Mouse (Mus musculus) left cerebral cortex, postnatal 25 days (tissue): ENCODE results near the gene Slc25a23. TPM values are rescaled to one million over a fixed set of nuclear protein-coding genes. Genes with fewer than 3 reads are reported as not detected.

ENCODE experiments used
- DNase-seq, 2 experiments: peaks; one replicate each; pipeline ENCODE4 v3.0.0; 2022; ENCODE audit warnings: low spot score in 2 of 2, mixed read lengths in 1 of 2
- intact Hi-C: fragments of 180-260 bp; cut with DNase I; formaldehyde crosslinking; loops from one replicate; pipeline ENCODE4 v1.15.1; 2025
- total RNA-seq, 2 experiments: library from RNA; stranded (reverse); gene quantifications; 2 replicates each; pipeline ENCODE4 v1.2.3; 2021

Slc25a23 gene
- total RNA-seq, 2 experiments from 2014 or later, result 338 to 348 TPM

DNA sequence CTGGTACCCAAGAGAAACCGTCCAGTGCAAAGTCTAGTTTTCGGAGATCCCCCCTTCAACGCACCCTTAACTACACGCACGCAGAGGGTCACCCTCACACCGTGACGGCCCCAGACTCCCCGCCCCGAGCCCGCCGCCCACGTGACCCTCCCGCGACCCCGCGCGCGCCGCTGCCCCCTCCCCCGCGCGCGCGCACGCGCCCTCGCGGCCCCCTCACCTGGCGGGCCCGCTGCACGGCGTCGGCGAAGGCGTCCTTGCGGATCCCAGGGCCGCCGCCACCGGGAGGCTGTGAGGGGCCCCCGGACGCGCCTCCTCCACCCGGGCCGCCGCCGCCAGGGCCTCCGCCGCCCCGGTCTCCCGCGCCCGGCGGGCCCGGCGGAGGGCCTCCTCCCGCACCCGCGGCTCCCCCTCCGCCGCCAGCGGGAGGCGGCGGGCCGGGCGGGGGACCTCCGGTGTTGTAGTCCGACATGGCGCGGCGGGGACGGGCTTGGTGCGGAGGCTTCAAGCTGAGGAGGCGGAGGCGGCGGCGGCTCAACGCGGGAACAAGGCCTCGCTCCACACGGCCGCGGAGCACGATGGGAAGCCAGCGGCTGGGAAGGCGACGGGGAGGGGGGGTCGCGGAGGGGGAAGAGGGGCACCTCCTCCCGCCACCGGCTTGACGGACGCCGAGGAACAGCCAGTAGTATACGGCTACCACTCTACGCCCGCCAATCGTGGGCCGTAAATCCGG, 28.6 kb downstream of the Slc25a23 start, which contains the start of gene Khsrp:
Gene Khsrp, minus strand, starts transcription at position 592 of the 730 bp plus-strand sequence.
- peak in 1 of 2 experiments; percentile 28 for DNase-seq
- intact Hi-C loops, result loop anchor here (1.0 kb wide), 1 partner anchor 28 kb away; the partner anchor contains the start of genes Crb3 and Slc25a23

DNA sequence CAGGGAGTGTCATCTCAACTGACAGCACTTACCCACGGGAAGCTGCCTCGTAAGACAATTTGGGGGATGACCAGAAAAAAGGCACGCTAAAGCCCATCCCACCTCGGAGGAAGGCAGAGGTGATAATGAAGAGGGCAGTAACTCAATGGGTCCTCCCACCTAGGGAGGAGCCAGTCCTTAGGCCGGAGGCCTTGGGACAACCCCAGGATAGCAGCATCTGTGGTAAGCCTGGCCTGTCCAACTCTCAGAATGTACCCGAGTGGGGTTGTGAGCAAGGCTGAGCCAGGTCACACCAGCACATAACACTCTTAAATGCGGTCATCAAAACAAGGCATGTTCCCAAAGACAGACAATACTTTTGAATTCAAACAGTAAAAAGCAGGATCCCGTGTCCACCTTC, 30.0 kb downstream of the Slc25a23 start:
- DNase-seq, result no peak
- intact Hi-C loops, result no loop called here

DNA sequence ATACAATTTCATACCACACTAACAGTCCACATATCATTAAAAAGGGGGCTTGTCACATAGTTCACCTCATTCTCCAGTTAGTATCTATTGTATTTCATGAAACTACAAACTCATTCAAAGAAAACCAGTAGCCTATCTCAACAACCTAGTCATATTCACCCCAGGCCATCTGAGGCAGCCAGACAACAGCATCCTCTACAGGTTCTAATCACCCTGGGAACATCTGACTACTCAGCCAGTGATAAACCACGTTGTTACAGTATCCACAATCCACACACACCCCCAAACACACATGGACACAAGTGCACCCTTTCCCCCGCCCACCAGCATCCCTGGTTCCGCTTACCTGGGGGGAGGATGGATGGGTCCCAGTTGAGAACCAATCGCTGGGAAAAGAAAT, 32.2 kb downstream of the Slc25a23 start:
- intact Hi-C loops, result no loop called here
- DNase-seq, result no peak

DNA sequence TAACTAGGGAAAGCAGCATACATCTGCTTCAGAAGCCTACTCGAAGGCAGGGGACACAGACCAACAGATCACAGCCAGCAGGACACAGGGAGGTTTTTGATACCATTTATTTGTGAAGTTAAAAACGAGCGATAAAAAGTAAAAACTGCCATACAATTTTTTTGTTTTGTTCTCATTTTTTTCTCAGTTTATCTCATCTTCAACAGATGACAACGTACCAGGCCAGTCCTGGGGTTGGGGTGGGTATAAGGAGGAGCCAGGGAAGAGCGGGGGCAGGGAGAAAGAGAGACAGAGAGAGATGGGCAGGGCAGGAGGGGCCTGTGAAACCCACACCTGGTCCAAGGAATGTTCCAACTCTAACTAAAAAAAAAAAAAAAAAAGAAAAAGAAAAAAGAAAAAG, 38.7 kb downstream of the Slc25a23 start:
- intact Hi-C loops, result no loop called here
- no peak for DNase-seq

DNA sequence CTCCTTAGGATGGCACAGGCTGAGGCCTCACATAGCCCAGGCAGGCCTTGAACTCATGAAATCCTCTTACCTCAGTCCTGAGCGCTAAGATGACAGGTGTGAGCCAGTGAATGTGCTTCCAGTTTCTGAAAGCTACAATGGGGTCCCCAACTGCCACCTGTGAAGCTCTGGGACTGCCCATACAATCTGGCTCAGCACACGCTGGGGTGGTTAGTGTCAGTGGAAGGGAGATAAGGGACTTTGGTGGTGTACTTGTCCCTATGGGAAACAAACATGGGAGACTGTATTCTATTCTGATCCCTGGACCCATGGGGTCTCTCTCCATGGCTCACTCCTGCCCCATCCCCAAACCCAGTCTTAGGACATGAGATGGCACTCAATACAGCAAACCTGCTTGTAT, 40.0 kb downstream of the Slc25a23 start:
- intact Hi-C loops, result no loop called here
- no peak for DNase-seq

DNA sequence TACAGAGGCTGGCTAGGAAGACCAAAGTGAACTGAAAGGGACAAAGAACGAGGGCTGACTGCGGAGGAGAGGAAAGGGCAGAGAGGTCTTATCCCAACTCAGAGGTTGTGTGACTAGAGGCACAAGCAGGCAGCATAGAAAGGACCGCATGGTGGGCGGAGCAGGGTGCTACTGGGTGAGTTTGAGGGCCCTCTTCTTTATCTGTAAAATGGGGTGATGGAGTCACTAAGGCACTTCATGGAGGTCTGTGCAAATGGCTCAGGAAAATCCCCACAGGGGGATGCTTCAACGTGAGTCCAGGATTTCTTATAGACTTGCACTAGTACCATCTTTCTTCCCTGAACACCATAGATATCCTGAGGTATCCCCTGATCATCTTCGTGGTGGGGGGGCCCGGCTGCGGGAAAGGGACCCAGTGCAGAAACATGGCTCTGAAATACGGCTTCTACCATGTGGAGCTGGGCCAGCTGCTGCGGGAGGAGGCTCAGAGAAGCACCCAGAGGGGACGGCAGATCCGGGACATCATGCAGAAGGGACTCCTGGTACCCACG, 47.3 kb downstream of the Slc25a23 start:
- DNase-seq, result no peak
- intact Hi-C loops, result no loop called here

DNA sequence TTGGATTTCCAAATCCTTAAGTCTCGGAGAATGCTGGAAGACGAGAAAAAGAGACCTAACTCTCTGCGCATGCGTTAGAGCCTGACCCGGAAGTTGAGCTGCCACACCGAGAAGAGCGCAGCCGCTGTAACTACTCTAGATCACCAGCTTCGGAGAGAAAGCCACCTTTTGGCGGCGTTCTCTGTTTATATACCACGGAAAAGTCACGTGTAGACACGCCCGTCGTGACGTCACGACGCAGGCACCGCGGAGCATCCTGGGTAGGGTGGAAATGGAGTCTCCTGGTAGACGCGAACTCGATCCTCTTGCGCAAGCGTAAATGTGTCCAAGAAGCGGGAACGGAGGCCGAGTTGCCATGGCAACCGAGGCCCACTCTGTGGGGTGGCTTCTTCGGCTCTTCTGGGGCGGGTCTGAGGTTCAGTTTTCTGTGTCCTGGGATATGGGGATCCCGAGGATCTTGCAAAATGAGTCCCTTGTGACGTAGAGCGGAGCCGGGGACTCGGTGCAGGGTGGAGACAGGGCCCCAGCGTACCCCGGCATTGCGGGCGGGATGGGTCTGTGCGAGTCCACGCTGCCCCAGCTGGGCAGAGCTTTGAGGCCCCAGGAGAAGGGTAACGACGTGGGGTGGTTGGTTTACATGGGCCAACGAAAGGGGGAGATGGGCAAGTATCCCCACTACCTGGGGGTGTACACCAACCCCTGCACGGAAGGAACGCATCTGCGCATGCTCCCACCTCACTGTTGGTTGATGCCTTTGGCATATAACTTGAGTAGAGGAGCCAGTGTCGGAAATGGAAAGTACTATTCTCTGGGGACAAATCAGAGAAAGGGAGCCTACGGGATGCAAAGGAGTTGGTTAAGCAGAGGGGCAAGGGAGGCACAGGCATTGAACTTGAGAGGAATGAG, 48.2 kb downstream of the Slc25a23 start, which contains the start of the genes Gtf2f1 and Gm17949:
Gene Gtf2f1, minus strand, starts transcription at position 53 of the 906 bp plus-strand sequence.
Gene Gm17949, plus strand, starts transcription at position 234 of the 906 bp plus-strand sequence.
- peak; percentile 95 to 99 for DNase-seq
- intact Hi-C loops, result loop anchor here (1.0 kb wide), 3 partner anchors 14 to 48 kb away; partner anchors contain the start of genes Alkbh7, Clpp, Crb3 and Slc25a23

DNA sequence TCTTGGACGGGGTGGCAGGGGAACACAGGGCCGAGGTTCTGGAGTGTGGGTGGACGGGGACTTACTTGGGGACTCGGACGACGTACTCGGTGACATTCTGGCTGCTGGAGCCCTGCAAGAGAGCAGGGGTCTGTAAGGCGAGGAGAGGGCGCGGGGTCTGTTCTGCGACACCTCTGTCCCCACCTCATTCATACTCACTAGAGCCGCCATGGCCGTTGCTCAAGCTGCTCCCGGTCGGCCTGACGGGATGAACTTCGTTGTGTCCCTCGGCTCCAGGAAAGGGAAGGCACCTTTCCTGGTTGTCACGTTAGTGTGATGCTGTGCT, 48.8 kb downstream of the Slc25a23 start:
- intact Hi-C loops, result loop anchor here (1.0 kb wide), 3 partner anchors 14 to 48 kb away; partner anchors contain the start of genes Alkbh7, Clpp, Crb3 and Slc25a23
- DNase-seq, result no peak

DNA sequence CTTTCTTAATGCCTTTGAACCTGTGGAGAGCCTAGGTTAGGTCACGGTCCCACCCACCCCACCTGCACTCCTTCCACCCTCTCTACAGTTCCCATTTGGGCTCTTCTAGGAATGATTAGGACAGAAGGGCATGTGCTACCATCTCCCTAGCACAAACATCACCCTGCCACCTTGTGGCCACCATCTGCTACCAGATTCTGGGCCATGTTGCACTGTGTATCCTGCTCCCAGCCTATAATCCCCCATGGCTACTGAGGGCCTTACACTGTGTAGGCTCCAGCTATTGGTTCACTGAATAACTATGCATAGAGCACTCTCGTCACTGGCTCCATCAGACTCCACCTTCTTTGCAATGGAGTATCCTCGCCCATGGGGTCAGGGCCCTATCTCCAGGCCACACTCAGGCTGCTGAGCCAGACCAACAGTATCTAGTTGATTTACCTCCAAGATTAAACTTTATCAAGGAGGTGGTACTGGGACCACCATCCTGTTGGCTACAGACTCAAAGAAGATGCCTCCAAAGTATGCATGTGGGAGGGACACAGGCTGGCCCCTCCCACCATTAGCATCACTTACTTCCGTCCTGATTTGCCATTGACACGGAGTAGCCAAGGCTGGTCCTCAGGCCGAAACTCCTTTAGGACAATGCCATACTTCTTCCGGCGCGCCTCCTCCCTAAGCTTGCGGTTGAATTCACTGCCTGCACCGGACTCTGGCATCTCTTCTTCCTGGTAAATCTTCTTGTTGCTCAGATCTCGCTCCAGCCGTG, 52.3 kb downstream of the Slc25a23 start:
- intact Hi-C loops, result no loop called here

DNA sequence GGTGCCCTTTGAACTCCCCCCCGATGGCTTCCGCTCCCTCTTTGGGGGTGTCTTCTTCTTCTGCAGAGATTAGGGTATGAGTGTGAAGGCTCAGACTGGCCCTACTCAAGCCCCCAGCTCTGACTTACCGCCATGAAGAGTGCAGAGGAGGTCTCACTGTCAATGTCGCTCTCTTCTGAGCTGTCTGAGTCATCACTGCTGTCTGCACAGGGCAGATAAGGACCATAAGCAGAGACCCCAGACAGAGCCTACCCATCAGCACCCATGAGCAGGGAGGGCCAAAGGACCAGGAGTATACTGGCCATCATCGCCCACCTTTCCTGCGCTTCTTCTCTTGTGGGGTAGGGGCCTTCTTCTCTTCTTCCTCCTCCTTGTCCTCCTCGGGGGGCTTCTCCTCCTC, 55.7 kb downstream of the Slc25a23 start:
- intact Hi-C loops, result no loop called here
- DNase-seq, result no peak

More for the DNA sequence above, 52.3 kb downstream of the Slc25a23 start:
- no peak for DNase-seq

DNA sequence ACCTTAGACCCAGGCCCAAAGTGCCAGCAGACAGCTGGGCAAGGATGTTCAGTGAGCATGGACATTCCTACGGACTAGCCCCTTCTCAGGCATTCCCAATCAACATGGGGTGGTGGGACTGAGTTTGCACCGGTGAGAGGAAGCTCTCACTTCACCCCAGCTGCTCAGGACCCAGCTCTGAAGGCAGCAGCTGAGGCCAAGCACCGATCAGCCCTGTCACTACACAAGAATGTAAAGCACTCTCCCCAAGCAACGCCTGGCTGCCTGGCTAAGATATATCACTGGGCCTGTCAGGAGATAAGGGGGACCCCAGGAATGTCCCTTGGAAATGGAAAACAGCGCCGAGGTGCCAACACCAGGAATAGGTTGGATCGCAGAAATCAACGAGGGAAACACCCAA, 58.4 kb downstream of the Slc25a23 start:
- intact Hi-C loops, result no loop called here
- no peak for DNase-seq

DNA sequence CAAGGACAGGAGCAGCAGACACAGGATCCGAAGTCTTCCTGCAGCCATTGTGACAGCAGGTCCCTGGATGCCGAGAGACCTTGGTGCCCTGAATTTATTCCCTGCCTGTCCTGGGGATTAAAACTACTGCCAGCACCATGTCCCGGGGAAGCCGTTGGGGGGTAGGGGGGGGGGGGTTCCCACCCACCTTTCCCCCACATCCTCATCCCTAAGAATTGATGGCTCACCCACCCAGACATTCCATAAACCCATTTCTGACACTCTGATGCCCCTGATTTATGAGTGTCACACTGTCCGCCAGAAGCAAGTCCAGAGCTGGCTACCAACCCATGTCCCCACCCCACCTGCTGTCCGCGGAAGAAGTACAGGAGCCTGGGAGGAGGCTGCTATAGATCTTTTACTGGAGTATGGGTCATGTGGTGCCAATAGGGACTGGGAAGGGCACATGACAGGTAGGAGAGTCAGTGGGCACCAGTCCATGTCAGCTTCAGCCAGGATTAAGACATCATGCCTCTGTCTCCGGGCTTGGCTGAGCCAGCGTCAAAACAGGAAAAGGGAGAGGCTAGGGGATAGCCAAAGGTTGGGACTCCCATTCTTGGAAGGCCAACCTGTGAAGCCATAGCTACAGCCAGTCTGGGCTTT, 59.6 kb downstream of the Slc25a23 start, which contains the start of gene Pspn:
Gene Pspn, minus strand, starts transcription at position 51 of the 642 bp plus-strand sequence.
- intact Hi-C loops, result loop anchor here (5.0 kb wide), 2 partner anchors 103 to 167 kb away; no protein-coding TSS in a partner anchor

DNA sequence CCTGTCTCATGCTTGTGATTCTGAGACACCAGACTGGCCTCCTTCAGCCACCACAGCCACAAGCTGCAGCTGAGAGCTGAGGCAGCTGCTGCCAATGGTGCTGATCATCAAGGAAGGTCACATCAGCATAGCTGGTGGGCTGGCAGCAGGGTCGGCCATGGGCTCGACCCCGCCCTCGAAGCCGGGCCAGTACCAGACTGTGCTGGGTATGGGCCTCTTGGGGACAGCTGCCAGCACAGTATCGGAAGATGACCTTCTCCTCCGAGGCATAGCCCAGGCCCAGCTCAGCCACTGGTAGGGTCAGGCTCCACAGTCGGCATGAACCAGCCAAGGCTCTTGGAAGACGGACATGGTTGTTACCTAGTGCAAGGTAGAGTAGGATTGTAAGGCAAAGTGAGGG, 60.2 kb downstream of the Slc25a23 start:
- no peak for DNase-seq
- intact Hi-C loops, result loop anchor here (5.0 kb wide), 2 partner anchors 102 to 168 kb away; no protein-coding TSS in a partner anchor

More for the DNA sequence above, 59.6 kb downstream of the Slc25a23 start, which contains the start of gene Pspn:
- DNase-seq, result no peak

DNA sequence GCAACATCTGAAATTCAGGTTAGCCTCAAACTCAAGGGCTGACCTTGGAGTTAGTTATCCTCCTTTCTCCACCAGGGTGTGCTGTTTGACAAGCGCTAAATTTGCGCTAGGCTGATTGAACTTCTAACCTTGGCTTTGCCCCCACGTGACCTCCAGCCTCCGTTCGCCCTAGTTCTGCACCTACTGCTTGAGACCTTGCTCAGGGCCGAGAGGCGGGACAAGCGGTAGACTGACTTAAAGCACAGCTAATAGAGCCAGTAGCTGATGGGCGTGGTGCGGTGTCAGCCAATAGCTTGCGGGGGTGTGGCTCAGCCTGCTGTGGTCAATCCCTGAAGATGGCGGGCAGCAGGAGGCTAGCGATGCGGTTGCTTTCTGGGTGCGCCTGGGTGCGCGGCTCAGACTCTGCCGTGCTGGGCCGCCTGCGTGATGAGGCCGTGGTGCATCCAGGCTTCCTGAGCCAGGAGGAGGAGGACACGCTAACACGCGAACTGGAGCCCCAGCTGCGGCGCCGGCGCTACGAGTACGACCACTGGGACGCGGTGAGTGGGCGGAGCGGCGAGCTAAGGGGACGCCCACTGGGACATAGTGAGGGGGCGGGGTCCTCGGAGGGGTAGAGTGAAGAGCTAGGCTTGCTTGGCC, 62.5 kb downstream of the Slc25a23 start, which contains the start of gene Alkbh7:
Gene Alkbh7, plus strand, starts transcription at position 311 of the 639 bp plus-strand sequence.
- intact Hi-C loops, result loop anchor here (1.0 to 5.0 kb wide), 3 partner anchors 14 to 170 kb away; partner anchors contain the start of genes Gm17949 and Gtf2f1

DNA sequence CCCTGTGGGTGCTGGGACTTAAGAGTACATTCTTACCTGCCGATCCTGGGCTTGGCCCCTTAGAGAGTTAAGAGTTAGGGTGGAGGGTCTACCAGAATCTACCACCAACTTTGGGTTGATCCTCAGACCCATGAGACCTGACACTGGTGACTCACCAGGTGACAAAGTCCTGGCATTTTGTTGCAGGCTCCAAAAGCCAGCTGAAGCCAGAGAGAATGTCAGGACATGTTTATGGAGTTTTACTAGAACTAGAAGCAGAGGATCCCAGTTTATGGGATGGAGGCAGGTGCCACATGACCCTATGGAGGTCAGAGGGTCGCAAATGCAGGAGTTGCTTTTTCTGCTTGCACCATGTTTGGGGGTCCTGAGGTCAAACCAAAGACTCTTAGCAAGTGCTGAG, 63.2 kb downstream of the Slc25a23 start:
- intact Hi-C loops, result loop anchor here (5.0 kb wide), 2 partner anchors 99 to 171 kb away; no protein-coding TSS in a partner anchor
- no peak for DNase-seq

More for the DNA sequence above, 62.5 kb downstream of the Slc25a23 start, which contains the start of gene Alkbh7:
- peak; percentile 95 to 97 for DNase-seq

DNA sequence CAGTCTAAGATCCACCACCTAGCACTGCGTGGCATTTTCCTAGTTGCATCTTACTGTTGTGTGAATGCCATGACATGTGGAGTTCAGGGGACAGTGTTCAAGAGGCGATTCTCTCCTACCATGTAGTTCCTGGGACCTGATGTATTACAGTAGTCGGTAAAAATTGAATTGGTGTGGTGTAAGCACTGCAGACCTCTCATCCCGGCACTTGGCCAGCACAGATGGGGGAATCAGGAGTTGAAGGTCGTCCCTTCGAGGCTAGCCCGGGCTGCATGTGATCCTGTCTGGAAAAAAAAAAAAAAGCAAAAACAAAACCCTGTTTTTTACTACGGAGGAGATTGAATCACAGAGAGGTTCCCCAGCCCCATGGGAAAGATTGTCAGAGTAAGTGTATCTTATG, 64.6 kb downstream of the Slc25a23 start:
- intact Hi-C loops, result loop anchor here (5.0 kb wide), 2 partner anchors 98 to 172 kb away; no protein-coding TSS in a partner anchor
- DNase-seq, result no peak
